Mouse (Mus musculus) cerebellum, postnatal 4 days (tissue): ENCODE data around the gene Olfr1145.

ENCODE experiments used
- DNase-seq, 2 experiments: peaks; one replicate each; pipeline ENCODE4 v3.0.0; 2022; ENCODE audit warnings: low spot score in 2 of 2, mixed read lengths in 1 of 2

The Olfr1145 gene

DNA sequence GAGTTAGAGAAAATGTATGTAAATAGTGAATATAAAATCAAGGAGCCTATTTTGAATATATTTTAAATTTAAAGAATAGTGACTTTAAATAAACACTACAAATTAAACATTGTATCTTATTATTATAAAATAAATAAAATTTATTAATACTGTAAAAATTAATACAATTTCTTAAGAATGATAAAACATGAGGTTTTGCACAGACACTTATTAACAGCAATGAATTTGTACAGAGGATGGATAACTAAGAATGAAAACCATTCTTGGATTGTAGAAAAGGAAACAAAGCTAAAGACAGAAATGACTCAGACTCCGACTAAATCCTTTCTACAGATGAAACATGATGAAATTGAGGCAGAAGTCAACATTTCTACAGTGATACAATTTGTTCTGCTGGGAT, at the start of gene Olfr1145:
TSS of gene Olfr1145 (plus strand) at position 301 of the 400 bp plus-strand sequence.
- DNase-seq, result no peak

- no peak for DNase-seq
Observed at GRCm38 (mm10) chr2:87776143-87776542, 33.5 kb upstream of the Olfr1145 start.

DNA sequence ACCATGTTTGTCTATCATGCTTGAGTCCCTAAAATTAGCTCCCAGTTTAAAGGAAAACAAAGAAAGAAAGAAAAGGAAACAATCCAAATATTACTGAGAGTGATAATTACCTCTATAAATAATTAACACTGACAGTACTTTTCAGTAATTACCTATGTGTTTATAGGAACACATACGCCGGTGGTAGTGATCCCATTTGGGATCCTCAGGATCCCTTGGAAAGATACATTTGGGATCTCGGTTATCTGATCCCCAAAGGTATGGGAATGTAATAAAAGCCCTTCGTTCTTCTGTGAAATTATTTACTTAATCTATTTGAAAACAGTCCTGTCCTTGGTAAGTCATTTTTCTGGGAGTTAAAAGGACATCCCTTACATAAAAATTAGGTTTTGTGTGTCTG, 30.4 kb upstream of the Olfr1145 start, which contains the start of gene Olfr152:
TSS of gene Olfr152 (plus strand) at position 301 of the 400 bp plus-strand sequence.
- DNase-seq, result no peak

DNA sequence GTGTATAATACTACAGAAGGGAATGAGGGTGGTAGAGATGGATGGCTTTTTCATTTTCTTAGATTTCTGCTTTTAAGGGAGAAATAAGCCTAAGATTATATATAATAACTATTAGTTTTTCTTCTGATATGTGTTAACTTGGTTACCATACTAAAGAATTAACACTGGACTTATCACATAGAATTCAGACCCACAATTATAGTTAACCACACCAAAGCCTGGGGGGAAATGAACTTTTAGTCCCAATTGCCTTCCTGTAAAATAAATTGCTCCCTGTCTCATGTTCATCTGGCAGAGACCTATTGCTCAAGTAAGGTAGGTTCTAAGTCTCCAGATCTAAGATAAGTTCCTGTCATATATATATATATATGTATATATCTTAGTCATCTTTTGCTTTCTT, 9.3 kb upstream of the Olfr1145 start, which contains the start of gene Olfr1143:
TSS of gene Olfr1143 (plus strand) at position 301 of the 400 bp plus-strand sequence.
- no peak for DNase-seq

DNA sequence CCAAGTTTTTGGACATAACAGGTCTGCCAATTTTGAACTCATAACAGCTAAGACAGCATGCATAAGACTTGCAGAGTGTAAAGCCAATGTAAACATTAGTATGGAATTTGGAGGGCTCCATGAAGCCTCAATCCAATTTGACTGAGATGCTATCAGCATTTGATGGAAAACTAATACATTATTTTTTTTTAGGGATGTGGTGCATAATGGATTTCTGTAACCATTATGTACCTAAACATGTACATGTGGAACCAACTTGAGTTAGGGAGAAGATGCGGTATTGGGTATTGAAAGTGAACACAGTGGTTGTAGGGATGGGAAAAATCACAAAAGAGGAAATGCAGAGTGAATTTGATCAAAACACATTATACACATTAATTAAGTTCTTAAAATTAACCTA, 20.6 kb downstream of the Olfr1145 start, which contains the start of gene Olfr1148:
TSS of gene Olfr1148 (plus strand) at position 301 of the 400 bp plus-strand sequence.
- DNase-seq, result no peak

DNA sequence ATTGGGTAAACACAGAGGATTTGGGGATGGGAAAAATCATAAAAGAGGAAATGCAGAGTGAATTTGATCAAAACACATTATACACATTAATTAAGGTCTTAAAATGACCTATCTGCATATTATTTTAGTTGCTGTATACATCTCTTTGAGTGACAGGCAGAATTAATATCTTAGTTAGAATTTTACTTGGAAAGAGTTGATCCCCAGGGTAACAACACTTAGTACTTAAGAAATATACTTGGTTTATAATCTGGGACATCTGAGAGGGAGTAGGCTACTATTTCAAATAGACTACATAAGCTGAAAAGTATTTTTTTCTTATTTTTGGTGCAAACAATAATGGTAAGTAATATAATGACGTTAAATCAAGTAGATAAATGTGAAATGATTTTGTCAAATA, 34.1 kb downstream of the Olfr1145 start, which contains the start of gene Olfr1150-ps1:
TSS of gene Olfr1150-ps1 (plus strand) at position 301 of the 400 bp plus-strand sequence.
- DNase-seq, result no peak

DNA sequence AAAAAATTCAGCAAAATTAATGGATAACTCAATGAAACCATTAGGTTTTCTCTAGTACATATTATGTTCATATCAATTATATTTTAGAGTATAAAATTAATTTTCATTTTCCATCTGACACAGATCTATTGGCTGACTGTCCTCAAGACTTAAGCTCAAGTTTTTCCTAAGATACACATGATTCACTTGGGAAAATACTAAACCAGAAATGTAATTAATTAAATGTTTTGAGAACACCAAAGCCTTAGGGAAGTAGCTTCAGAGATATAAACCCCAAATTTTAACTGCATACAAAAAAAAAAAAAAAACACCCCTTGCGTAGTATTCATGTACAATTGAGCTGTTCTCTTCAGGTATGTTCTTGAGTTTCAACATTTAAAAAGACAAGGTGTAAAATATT, 45.9 kb downstream of the Olfr1145 start, which contains the start of gene Olfr1151:
TSS of gene Olfr1151 (plus strand) at position 301 of the 400 bp plus-strand sequence.
- DNase-seq, result no peak
